Mouse (Mus musculus) embryonic facial prominence, embryonic 10.5 days (tissue): Measurements from ENCODE around the gene Cenpq. TPM values are rescaled to one million over a fixed set of nuclear protein-coding genes. Genes with fewer than 3 reads are reported as not detected.

ENCODE experiments used
- DNase-seq: peaks from one replicate; pipeline ENCODE4 v3.0.0-alpha.2; 2017; ENCODE audit warnings: low spot score
- H3K27ac ChIP-seq: fragments of 300-500 bp; sonication (generic); replicated peaks from 2 replicates; pipeline ENCODE4 v1.5.1; 2016; ENCODE audit warnings: mild to moderate bottlenecking
- H3K27me3 ChIP-seq: fragments of 300-500 bp; sonication (generic); replicated peaks from 2 replicates; pipeline ENCODE4 v1.6.1; 2016; ENCODE audit warnings: low read depth, mild to moderate bottlenecking; ENCODE audit not compliant: poor library complexity, severe bottlenecking
- H3K36me3 ChIP-seq: fragments of 300-500 bp; sonication (generic); replicated peaks from 2 replicates; pipeline ENCODE4 v1.6.1; 2016; ENCODE audit warnings: mild to moderate bottlenecking, moderate library complexity
- H3K4me1 ChIP-seq: fragments of 300-500 bp; sonication (generic); 2 replicates; pipeline ENCODE4 v1.6.1; 2016
- H3K4me3 ChIP-seq: fragments of 300-500 bp; sonication (generic); 2 replicates; pipeline ENCODE4 v1.5.1; 2016; ENCODE audit warnings: mild to moderate bottlenecking, moderate library complexity
- H3K9me3 ChIP-seq: fragments of 300-500 bp; sonication (generic); 2 replicates; pipeline ENCODE4 v1.6.1; 2016; ENCODE audit warnings: mild to moderate bottlenecking
- WGBS: fragments of 180-500 bp; shearing (Covaris S2); methylation state at CpG from one replicate; pipeline ENCODE4 v1.1.7; 2016; 5-methylcytosine and 5-hydroxymethylcytosine counted together
- polyA plus RNA-seq: library from polyadenylated mRNA; unstranded; fragments of >200 nt; fragmentation: Nextera tagmentation; extraction: Ambion mirVana; gene quantifications from 2 replicates; pipeline ENCODE4 v1.2.1, GENCODE M21; 2016

Cenpq gene
- polyA plus RNA-seq, 1 experiment from 2014 or later, result 40.0 TPM

DNA sequence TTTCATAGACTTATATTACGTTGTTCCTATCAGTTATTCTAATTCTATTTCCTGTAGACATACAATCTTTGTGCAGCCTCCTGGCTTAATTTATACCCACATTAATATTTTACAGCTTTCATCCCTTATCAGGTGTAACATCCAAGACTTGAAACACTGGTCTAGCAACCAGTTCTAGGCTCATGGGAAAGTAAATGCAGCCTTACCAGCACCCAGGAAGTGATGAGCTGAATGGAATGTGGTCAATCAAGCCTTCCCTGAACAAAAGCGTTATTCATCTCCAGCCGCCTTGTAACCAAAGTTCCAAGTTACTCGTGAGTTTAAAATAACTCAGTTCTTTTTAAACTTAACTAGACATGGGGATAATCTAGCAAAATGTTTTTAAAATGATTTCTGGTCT lies 49.7 kb downstream of the Cenpq start:
- no peaks in the 10 kb centered on the region for H3K4me1 ChIP-seq
- no peaks in the 10 kb centered on the region for H3K27me3 ChIP-seq
- H3K36me3 ChIP-seq, result no peaks in the 10 kb centered on the region
- DNase-seq, result no peak
- H3K4me3 ChIP-seq, result no peak overlapping the region
- 81% methylated on average over 4 of the region's 4 CpGs for WGBS
- no peaks in the 10 kb centered on the region for H3K9me3 ChIP-seq
- H3K27ac ChIP-seq, result no peak overlapping the region

- DNase-seq, result no peak
- Histone ChIP-seq H3K27ac (no peak overlapping the region), H3K9me3 (no peaks in the 10 kb centered on the region), H3K27me3 (no peaks in the 10 kb centered on the region; the same call in 1 of the 2 replicates), H3K4me1 (peaks cover 4% of the 10 kb centered on the region; the same call in 1 of the 2 replicates), H3K36me3 (no peaks in the 10 kb centered on the region), H3K4me3 (no peak overlapping the region)
- 91% methylated on average over 6 of the region's 6 CpGs for WGBS
These were observed 52.7 kb downstream of the Cenpq start for GRCm38 (mm10) chr17:40882172-40882571.

GRCm38 (mm10) chr17:40879924-40880691 lies 54.7 kb downstream of the Cenpq start, which contains the start of gene 9130008F23Rik:
TSS of gene 9130008F23Rik (minus strand) at chr17:40880559.
- WGBS, result under 1% methylated on average over 40 of the region's 40 CpGs

GRCm38 (mm10) chr17:40879528-40879923 lies 55.3 kb downstream of the Cenpq start:
- Histone ChIP-seq H3K9me3 (no peaks in the 10 kb centered on the region), H3K36me3 (no peaks in the 10 kb centered on the region), H3K4me1 (peaks cover 4% of the 10 kb centered on the region; the same call in 1 of the 2 replicates), H3K27ac (peak overlapping the region; percentile 80), H3K4me3 (peak overlapping the region; percentile 68), H3K27me3 (no peaks in the 10 kb centered on the region; the same call in 1 of the 2 replicates)
- 6% methylated on average over 6 of the region's 6 CpGs for WGBS
- no peak for DNase-seq

More at GRCm38 (mm10) chr17:40879924-40880691, 54.7 kb downstream of the Cenpq start, which contains the start of gene 9130008F23Rik:
- peak; percentile 62 for DNase-seq
- Histone ChIP-seq H3K4me1 (peaks cover 4% of the 10 kb centered on the region; the same call in 1 of the 2 replicates), H3K9me3 (no peaks in the 10 kb centered on the region), H3K4me3 (peak within 1 kb of the TSS; percentile 68), H3K27me3 (no peaks in the 10 kb centered on the region; the same call in 1 of the 2 replicates), H3K36me3 (no peaks in the 10 kb centered on the region), H3K27ac (peak within 1 kb of the TSS; percentile 80)

- H3K4me3 ChIP-seq, result no peak overlapping the region
- H3K36me3 ChIP-seq, result no peaks in the 10 kb centered on the region
- no peak for DNase-seq
- H3K27ac ChIP-seq, result no peak overlapping the region
- H3K27me3 ChIP-seq, result no peaks in the 10 kb centered on the region; the same call in 1 of the 2 replicates
- 42% methylated on average over 3 of the region's 3 CpGs for WGBS
- H3K9me3 ChIP-seq, result no peaks in the 10 kb centered on the region
- peaks cover 4% of the 10 kb centered on the region; the same call in 1 of the 2 replicates for H3K4me1 ChIP-seq
These were observed 57.1 kb downstream of the Cenpq start for GRCm38 (mm10) chr17:40877741-40878140.

DNA sequence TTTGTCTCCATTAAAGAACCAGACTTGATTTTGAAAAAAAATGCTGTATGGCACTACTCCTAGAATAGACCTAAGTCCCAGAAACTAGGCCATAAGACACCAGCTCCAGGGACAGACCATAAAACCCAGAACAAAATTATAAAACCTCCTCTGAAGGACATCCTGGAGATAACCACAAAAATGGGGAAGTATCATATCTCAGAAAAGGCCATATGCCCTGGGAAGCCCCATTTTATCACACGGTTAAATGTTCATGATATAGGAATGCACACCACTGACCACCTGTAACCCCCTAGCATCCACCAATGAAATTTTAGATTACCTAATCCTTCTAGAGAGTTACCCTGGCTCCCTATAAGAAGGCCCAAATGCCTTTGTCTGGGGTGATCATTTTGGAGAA lies 59.3 kb downstream of the Cenpq start:
- Histone ChIP-seq H3K4me3 (no peak overlapping the region), H3K9me3 (no peaks in the 10 kb centered on the region), H3K27me3 (no peaks in the 10 kb centered on the region; the same call in 1 of the 2 replicates), H3K36me3 (no peaks in the 10 kb centered on the region), H3K27ac (no peak overlapping the region), H3K4me1 (peaks cover 4% of the 10 kb centered on the region; the same call in 1 of the 2 replicates)
- 94% methylated on average over 1 of the region's 1 CpGs for WGBS
- DNase-seq, result no peak

- Histone ChIP-seq H3K4me1 (peaks cover under 1% of the 10 kb centered on the region; the same call in 1 of the 2 replicates), H3K27me3 (no peaks in the 10 kb centered on the region; the same call in 1 of the 2 replicates), H3K36me3 (no peaks in the 10 kb centered on the region), H3K4me3 (no peak overlapping the region), H3K9me3 (no peaks in the 10 kb centered on the region), H3K27ac (no peak overlapping the region)
- 89% methylated on average over 3 of the region's 3 CpGs for WGBS
- no peak for DNase-seq
These were observed 60.1 kb downstream of the Cenpq start for GRCm38 (mm10) chr17:40874701-40875100.

GRCm38 (mm10) chr17:40873582-40874011 lies 61.2 kb downstream of the Cenpq start:
- Histone ChIP-seq H3K27ac (no peak overlapping the region), H3K27me3 (no peaks in the 10 kb centered on the region), H3K4me1 (no peaks in the 10 kb centered on the region), H3K9me3 (no peaks in the 10 kb centered on the region), H3K4me3 (no peak overlapping the region), H3K36me3 (no peaks in the 10 kb centered on the region)
- DNase-seq, result no peak
- 63% methylated on average over 2 of the region's 2 CpGs for WGBS

Other genes starting within 250 kb of the Cenpq start
- gene Esp1, start 207.9 kb downstream of the Cenpq start, polyA plus RNA-seq, result not detected in 2 replicates
- gene Crisp2, start 128.0 kb downstream of the Cenpq start, polyA plus RNA-seq, result not detected in 2 replicates
- 5.0 and 5.6 TPM in 2 replicates for gene Rhag, start 123.9 kb downstream of the Cenpq start, polyA plus RNA-seq
- 0.37 and 0.53 TPM in 2 replicates for gene 9130008F23Rik, start 54.5 kb downstream of the Cenpq start, polyA plus RNA-seq
- gene Glyatl3, start 20.7 kb downstream of the Cenpq start, polyA plus RNA-seq, result 0.25 TPM in 1 of 2 replicates, not detected in the other
- 29.1 and 33.2 TPM in 2 replicates for gene Mut, start 362 bp downstream of the Cenpq start, polyA plus RNA-seq